Mouse (Mus musculus) kidney, embryonic 16.5 days (tissue): ENCODE measurements around the gene 2900011O08Rik. TPM values are rescaled to one million over a fixed set of nuclear protein-coding genes. Genes with fewer than 3 reads are reported as not detected.

Source experiments
- ATAC-seq: fragments of 200-750 bp; cut with Nextera tagmentation; 2 replicates; pipeline ENCODE4 v1.8.0; 2017; ENCODE audit warnings: moderate TSS enrichment; ENCODE audit not compliant: low FRiP score, low TSS enrichment
- H3K27ac ChIP-seq: fragments of 300-500 bp; sonication (generic); 2 replicates; pipeline ENCODE4 v1.5.1; 2014; ENCODE audit warnings: low read length
- H3K27me3 ChIP-seq: fragments of 300-500 bp; sonication (generic); 2 replicates; pipeline ENCODE4 v1.6.1; 2014; ENCODE audit warnings: low read length, control low read depth, mixed read lengths; ENCODE audit not compliant: insufficient read depth
- H3K36me3 ChIP-seq: fragments of 300-500 bp; sonication (generic); 2 replicates; pipeline ENCODE4 v1.6.1; 2014; ENCODE audit warnings: low read length, control low read depth, mixed read lengths; ENCODE audit not compliant: insufficient read depth
- H3K4me1 ChIP-seq: fragments of 300-500 bp; sonication (generic); 2 replicates; pipeline ENCODE4 v1.6.1; 2014; ENCODE audit warnings: low read length, control low read depth, mixed read lengths; ENCODE audit not compliant: insufficient read depth
- H3K4me2 ChIP-seq: fragments of 300-500 bp; sonication (generic); replicated peaks from 2 replicates; pipeline ENCODE4 v1.6.1; 2014; ENCODE audit warnings: low read depth, low read length
- H3K4me3 ChIP-seq: fragments of 300-500 bp; sonication (generic); 2 replicates; pipeline ENCODE4 v1.5.1; 2014; ENCODE audit warnings: mild to moderate bottlenecking, low read length
- H3K9ac ChIP-seq: fragments of 300-500 bp; sonication (generic); replicated peaks from 2 replicates; pipeline ENCODE4 v1.6.1; 2014; ENCODE audit warnings: low read length
- H3K9me3 ChIP-seq: fragments of 300-500 bp; sonication (generic); 2 replicates; pipeline ENCODE4 v1.6.1; 2016; ENCODE audit warnings: low read length, control low read depth
- WGBS: fragments of 180-500 bp; shearing (Covaris S2); extraction: QIAGEN DNeasy Blood & Tissue Kit; methylation state at CpG from one replicate; pipeline ENCODE4 v1.1.7; 2014; 5-methylcytosine and 5-hydroxymethylcytosine counted together
- polyA plus RNA-seq: library from polyadenylated mRNA; unstranded; fragments of >200 nt; fragmentation: Nextera tagmentation; extraction: Ambion mirVana; gene quantifications from 2 replicates; pipeline ENCODE4 v1.2.1, GENCODE M21; 2015

The 2900011O08Rik gene
- polyA plus RNA-seq, 1 experiment from 2014 or later = 1.7 TPM

DNA sequence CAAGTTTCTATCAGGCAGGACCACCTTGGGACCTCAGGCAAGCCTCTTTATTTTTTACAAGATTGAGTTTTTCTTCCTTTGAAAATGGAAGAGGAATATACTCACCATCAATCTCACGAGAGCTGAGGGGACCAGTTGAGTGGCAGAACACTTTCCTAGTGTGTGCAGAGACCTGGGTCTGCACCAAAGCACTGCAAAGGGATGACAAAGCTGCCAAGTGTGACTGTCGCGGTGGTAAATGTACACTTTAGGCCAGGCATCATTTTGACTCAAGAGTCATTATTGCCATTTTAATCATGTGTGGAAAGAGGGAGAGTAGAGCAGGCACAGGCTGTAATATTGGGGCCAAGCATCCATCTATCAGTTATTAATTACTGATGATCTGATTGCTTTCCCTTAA is 102.9 kb downstream of the 2900011O08Rik start:
- no peak for ATAC-seq
- 89% methylated on average over 3 of the region's 3 CpGs for whole genome bisulfite sequencing

DNA sequence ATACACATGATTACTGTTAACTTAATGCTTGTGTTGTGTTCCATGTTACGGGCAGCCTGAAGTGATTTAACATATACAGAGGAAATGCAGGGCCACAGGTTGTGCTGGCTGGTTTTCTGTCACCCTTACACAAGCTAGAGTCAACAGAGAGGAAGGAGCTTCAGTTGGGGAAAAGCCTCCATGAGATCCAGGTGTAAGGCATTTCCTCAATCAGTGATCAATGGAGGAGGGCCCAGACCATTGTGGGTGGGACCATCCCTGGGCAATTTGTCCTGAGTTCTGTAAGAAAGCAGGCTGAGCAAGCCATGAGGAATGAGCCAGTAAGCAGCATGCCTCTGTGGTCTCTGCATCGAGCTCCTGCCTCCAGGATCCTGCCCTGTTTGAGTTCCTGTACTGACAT is 105.4 kb downstream of the 2900011O08Rik start:
- Histone ChIP-seq H3K36me3 (no peaks in the 10 kb centered on the region), H3K27ac (no peak overlapping the region), H3K9me3 (no peaks in the 10 kb centered on the region), H3K4me2 (no peak overlapping the region), H3K4me1 (0 out of 2 replicates have a peak, but pooled peaks cover 3% of the 10 kb centered on the region), H3K9ac (no peak overlapping the region), H3K4me3 (no peak overlapping the region), H3K27me3 (no peaks in the 10 kb centered on the region)
- 65% methylated on average over 2 of the region's 2 CpGs for WGBS
- ATAC-seq = no peak

More for the DNA sequence above, 102.9 kb downstream of the 2900011O08Rik start:
- Histone ChIP-seq H3K9me3 (no peaks in the 10 kb centered on the region), H3K4me1 (no peaks in the 10 kb centered on the region), H3K9ac (no peak overlapping the region), H3K4me3 (no peak overlapping the region), H3K27ac (no peak overlapping the region), H3K27me3 (no peaks in the 10 kb centered on the region), H3K36me3 (no peaks in the 10 kb centered on the region), H3K4me2 (no peak overlapping the region)

DNA sequence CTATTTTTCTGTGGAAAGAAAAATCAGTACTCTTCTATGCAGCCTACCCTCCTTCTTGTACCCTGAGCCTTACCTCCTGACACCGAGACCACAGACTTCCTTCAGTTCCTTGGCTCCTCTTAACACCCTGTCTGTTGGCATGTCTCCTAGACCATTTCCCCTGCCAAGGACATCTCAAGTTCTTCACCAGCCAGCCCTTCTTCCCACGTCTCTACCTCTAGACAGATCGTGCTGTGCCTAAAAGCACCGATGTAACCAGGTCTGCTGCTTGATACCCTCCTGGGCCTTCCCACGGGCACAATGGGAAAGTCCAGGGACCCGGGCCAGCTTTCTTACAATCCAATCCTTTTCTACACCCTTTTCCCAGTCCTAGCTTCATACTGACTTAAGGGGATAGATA is 119.5 kb downstream of the 2900011O08Rik start:
- Histone ChIP-seq H3K4me1 (no peaks in the 10 kb centered on the region), H3K27me3 (no peaks in the 10 kb centered on the region), H3K4me3 (no peak overlapping the region), H3K36me3 (peaks cover 11% of the 10 kb centered on the region), H3K9me3 (no peaks in the 10 kb centered on the region), H3K27ac (no peak overlapping the region), H3K4me2 (no peak overlapping the region), H3K9ac (no peak overlapping the region)
- ATAC-seq = no peak
- WGBS = 87% methylated on average over 6 of the region's 6 CpGs

DNA sequence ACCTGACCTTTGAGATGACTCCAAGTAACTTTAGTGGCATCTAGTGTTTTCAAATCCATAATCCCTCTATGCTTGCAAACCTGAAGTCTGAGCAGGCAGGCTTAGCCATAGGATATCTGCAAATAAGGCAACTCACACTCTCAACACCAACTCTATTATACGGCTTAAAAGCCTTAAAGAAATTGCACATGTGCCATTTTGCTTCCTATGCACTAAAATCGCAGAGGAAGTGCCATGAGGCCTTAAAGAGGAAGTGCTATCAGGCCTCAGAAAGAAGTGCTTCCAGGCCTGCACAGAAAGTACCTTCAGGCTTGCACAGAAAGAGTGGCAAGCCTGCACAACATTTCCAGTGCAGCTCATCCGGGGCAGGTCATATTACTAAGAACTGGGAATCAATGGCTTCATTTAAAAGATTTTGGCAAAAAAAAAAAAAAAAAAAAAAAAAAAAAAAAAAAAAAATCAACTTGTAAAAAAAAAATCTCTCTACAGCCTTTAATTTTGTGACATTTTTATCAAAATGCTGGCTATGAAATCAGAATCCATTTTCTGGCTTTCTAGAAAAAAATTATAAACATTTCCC is 123.3 kb downstream of the 2900011O08Rik start:
- H3K36me3 ChIP-seq = peaks cover 42% of the 10 kb centered on the region

DNA sequence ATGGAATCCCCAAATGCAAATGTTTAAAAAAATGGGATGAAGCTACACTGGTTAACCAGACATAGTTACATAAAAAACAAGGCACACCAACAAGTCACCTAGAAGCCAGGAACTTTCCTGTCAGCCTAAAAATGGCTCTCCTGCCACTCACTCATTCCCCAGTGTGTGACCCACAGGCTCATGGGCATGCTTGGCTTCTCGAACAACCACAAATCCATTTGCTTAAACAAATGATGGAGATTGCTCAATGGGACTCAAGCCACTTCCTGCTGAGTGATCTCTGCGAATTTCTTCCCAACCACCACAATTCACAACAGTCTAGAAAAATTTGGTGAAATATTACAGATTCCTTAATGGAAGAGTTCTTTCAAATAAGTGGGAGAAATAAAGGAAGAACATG is 124.5 kb downstream of the 2900011O08Rik start:
- no peak overlapping the region for H3K4me2 ChIP-seq
- no peak overlapping the region for H3K27ac ChIP-seq
- H3K36me3 ChIP-seq = peaks cover 45% of the 10 kb centered on the region
- no peak for ATAC-seq
- no peaks in the 10 kb centered on the region for H3K4me1 ChIP-seq
- H3K9me3 ChIP-seq = no peaks in the 10 kb centered on the region
- no peaks in the 10 kb centered on the region for H3K27me3 ChIP-seq
- no peak overlapping the region for H3K9ac ChIP-seq
- WGBS = 88% methylated on average over 2 of the region's 2 CpGs
- H3K4me3 ChIP-seq = no peak overlapping the region

More for the DNA sequence above, 123.3 kb downstream of the 2900011O08Rik start:
- Histone ChIP-seq H3K4me3 (no peak overlapping the region), H3K4me1 (no peaks in the 10 kb centered on the region), H3K27me3 (no peaks in the 10 kb centered on the region), H3K9me3 (no peaks in the 10 kb centered on the region), H3K4me2 (no peak overlapping the region), H3K27ac (no peak overlapping the region), H3K9ac (no peak overlapping the region)
- ATAC-seq = no peak
- WGBS = 84% methylated on average over 3 of the region's 3 CpGs

DNA sequence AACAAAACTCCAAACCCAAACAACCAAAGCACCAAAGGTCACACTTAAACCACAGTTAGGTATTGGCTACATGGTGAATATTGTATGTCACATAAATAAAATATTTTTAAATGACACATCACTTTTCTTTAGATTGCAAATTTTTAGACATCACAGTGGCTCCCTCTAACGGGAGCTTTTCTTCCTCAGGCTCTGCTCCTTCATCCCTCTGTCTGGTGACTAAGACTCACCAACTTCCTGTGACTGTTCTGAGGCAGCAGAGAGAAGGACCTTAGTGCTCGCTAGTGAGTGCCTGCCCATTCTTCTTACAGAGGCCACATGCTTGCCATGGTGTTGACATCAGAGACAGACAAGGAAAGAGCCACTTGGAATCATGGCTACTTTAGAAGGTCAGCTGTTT is 125.7 kb downstream of the 2900011O08Rik start:
- Histone ChIP-seq H3K9me3 (no peaks in the 10 kb centered on the region), H3K9ac (no peak overlapping the region), H3K4me3 (no peak overlapping the region), H3K27me3 (no peaks in the 10 kb centered on the region), H3K4me1 (no peaks in the 10 kb centered on the region), H3K36me3 (peaks cover 57% of the 10 kb centered on the region), H3K27ac (no peak overlapping the region), H3K4me2 (no peak overlapping the region)
- WGBS = 74% methylated on average over 2 of the region's 2 CpGs
- ATAC-seq = no peak

DNA sequence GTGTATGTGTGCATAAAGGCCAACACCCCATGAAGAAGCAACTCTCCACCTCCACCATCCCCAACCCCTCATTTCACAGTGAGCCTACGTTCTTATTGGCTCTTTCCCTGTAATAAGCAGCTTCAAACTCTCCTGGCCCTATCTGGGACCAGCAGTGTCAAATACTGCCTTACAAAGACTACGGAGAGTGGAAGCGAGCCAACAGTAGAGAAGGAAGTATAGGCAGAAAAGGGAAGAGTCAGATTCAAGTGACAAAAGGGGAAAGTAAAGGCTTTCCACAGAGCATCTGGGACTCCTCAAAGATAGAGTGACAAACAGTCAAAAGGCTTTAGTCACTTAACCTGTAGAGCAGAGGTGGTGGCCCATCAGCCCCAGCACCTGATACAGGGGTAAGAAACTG is 126.3 kb downstream of the 2900011O08Rik start:
- H3K4me2 ChIP-seq = no peak overlapping the region
- H3K9ac ChIP-seq = no peak overlapping the region
- H3K4me3 ChIP-seq = no peak overlapping the region
- no peaks in the 10 kb centered on the region for H3K4me1 ChIP-seq
- H3K27ac ChIP-seq = no peak overlapping the region
- 95% methylated on average over 3 of the region's 3 CpGs for WGBS
- H3K9me3 ChIP-seq = no peaks in the 10 kb centered on the region
- ATAC-seq = no peak
- H3K36me3 ChIP-seq = peaks cover 58% of the 10 kb centered on the region
- no peaks in the 10 kb centered on the region for H3K27me3 ChIP-seq

DNA sequence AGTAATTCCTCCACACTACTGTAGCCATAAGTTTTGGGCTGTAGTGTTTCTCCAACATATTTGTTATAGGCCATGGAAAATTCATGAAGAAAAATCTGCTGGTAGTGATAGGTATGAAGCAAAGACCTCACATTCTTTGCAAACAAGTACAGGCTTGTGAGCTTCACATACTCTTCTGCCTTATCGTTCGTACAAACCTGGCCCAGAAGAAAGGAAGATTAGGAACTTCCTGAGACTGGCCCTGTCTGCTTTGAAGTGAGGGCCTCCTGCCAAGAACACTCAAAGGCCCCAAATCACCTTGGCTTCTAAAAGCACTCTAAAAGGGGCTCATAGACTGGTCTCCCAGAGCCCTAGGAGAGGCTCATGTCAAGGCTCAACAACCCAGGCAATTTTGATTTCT is 130.9 kb downstream of the 2900011O08Rik start:
- H3K27ac ChIP-seq = no peak overlapping the region
- no peaks in the 10 kb centered on the region for H3K9me3 ChIP-seq
- ATAC-seq = no peak
- WGBS = 71% methylated on average over 2 of the region's 2 CpGs
- no peaks in the 10 kb centered on the region for H3K27me3 ChIP-seq
- peaks cover 62% of the 10 kb centered on the region for H3K36me3 ChIP-seq
- no peaks in the 10 kb centered on the region for H3K4me1 ChIP-seq
- no peak overlapping the region for H3K4me2 ChIP-seq
- no peak overlapping the region for H3K9ac ChIP-seq
- H3K4me3 ChIP-seq = no peak overlapping the region

DNA sequence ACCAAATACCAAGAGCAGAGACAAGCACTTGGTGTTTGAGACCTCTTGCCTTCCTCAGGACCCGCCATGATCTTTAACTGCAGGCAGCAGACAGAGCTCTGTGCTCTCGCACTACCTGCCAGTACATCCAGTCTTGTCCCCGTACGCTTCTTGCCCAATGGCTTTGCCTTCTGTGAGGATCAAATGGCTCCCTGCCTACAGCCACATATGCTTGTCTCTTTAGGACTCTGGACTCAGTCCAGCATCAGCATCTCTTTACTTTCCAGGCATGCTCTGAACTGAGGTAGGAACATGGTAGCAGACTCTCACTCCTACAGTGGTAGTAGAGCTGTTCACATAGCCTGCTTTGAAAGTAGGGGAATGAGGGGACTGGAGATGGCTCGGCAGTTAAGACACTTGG is 134.5 kb downstream of the 2900011O08Rik start:
- WGBS = 89% methylated on average over 5 of the region's 5 CpGs
- Histone ChIP-seq H3K4me1 (no peaks in the 10 kb centered on the region), H3K36me3 (peaks cover 70% of the 10 kb centered on the region), H3K4me2 (no peak overlapping the region), H3K27ac (no peak overlapping the region), H3K9ac (no peak overlapping the region), H3K4me3 (no peak overlapping the region), H3K27me3 (no peaks in the 10 kb centered on the region), H3K9me3 (no peaks in the 10 kb centered on the region)
- ATAC-seq = no peak

DNA sequence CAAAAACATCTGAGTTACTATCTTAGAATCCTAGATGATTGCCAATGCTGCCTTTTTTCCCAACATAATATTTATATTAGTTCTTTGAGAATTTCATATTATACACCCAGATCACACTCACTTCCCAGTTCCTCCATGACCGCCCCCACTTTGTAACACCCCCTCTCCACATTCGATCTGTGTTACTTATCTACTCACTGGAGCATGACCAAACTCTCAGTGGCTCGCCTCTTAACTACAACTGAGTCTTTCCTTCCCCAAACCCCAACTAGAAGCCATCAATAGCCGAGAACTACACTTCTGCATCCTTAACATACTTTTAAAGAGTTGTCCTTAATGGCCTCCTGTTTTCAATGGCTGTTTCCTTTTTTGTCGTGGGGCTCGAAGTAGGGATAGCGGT is 135.2 kb downstream of the 2900011O08Rik start:
- no peak overlapping the region for H3K4me3 ChIP-seq
- peaks cover 65% of the 10 kb centered on the region for H3K36me3 ChIP-seq
- 90% methylated on average over 7 of the region's 7 CpGs for WGBS
- no peaks in the 10 kb centered on the region for H3K27me3 ChIP-seq
- no peak overlapping the region for H3K27ac ChIP-seq
- H3K9ac ChIP-seq = no peak overlapping the region
- H3K4me2 ChIP-seq = no peak overlapping the region
- H3K4me1 ChIP-seq = no peaks in the 10 kb centered on the region
- ATAC-seq = no peak
- no peaks in the 10 kb centered on the region for H3K9me3 ChIP-seq
